Mouse (Mus musculus) embryonic facial prominence, embryonic 15.5 days (tissue): Measurements from ENCODE around the gene Mthfd1. TPM values are rescaled to one million over a fixed set of nuclear protein-coding genes. Genes with fewer than 3 reads are reported as not detected.
A peak's percentile ranks its signal among the peaks of the same experiment; 100 is the strongest.

Experiments
- ATAC-seq: fragments of 200-750 bp; cut with Nextera tagmentation; 2 replicates; pipeline ENCODE4 v1.8.0; 2017; ENCODE audit warnings: low read depth, moderate TSS enrichment; ENCODE audit not compliant: insufficient number of reproducible peaks, low FRiP score, low TSS enrichment
- H3K27ac ChIP-seq: fragments of 300-500 bp; sonication (generic); replicated peaks from 2 replicates; pipeline ENCODE4 v1.5.1; 2015; ENCODE audit warnings: mild to moderate bottlenecking, inconsistent platforms
- H3K27me3 ChIP-seq: fragments of 300-500 bp; sonication (generic); 2 replicates; pipeline ENCODE4 v1.6.1; 2015; ENCODE audit warnings: inconsistent platforms
- H3K36me3 ChIP-seq: fragments of 300-500 bp; sonication (generic); 2 replicates; pipeline ENCODE4 v1.6.1; 2015; ENCODE audit warnings: mild to moderate bottlenecking, inconsistent platforms
- H3K4me1 ChIP-seq: fragments of 300-500 bp; sonication (generic); 2 replicates; pipeline ENCODE4 v1.6.1; 2015; ENCODE audit warnings: inconsistent platforms
- H3K4me2 ChIP-seq: fragments of 300-500 bp; sonication (generic); replicated peaks from 2 replicates; pipeline ENCODE4 v1.6.1; 2015; ENCODE audit warnings: mild to moderate bottlenecking, inconsistent platforms
- H3K4me3 ChIP-seq: fragments of 300-500 bp; sonication (generic); replicated peaks from 2 replicates; pipeline ENCODE4 v1.5.1; 2015; ENCODE audit warnings: mild to moderate bottlenecking, inconsistent platforms
- H3K9ac ChIP-seq: fragments of 300-500 bp; sonication (generic); 2 replicates; pipeline ENCODE4 v1.6.1; 2015; ENCODE audit warnings: inconsistent platforms
- H3K9me3 ChIP-seq: fragments of 300-500 bp; sonication (generic); replicated peaks from 2 replicates; pipeline ENCODE4 v1.6.1; 2016; ENCODE audit warnings: inconsistent platforms
- WGBS: fragments of 180-500 bp; shearing (Covaris S2); methylation state at CpG from one replicate; pipeline ENCODE4 v1.1.7; 2015; 5-methylcytosine and 5-hydroxymethylcytosine counted together
- polyA plus RNA-seq: library from polyadenylated mRNA; unstranded; fragments of >200 nt; fragmentation: Nextera tagmentation; extraction: Ambion mirVana; gene quantifications from 2 replicates; pipeline ENCODE4 v1.2.1, GENCODE M21; 2015

The Mthfd1 gene
- polyA plus RNA-seq, 1 experiment from 2014 or later: 56.6 TPM

GRCm38 (mm10) chr12:76361405-76362302 lies 106.6 kb downstream of the Mthfd1 start:
- 40% methylated on average over 9 of the region's 9 CpGs for WGBS
- H3K4me2 ChIP-seq: no peak overlapping the region
- no peak overlapping the region for H3K4me3 ChIP-seq
- no peaks in the 10 kb centered on the region for H3K36me3 ChIP-seq
- peaks cover 5% of the 10 kb centered on the region; the same call in 1 of the 2 replicates for H3K4me1 ChIP-seq
- 0 out of 2 replicates have a peak overlapping the region, but pooled peaks have one; percentile 7 for H3K27ac ChIP-seq
- no peak for ATAC-seq
- H3K27me3 ChIP-seq: no peaks in the 10 kb centered on the region
- H3K9ac ChIP-seq: no peak overlapping the region
- no peaks in the 10 kb centered on the region for H3K9me3 ChIP-seq

- Histone ChIP-seq H3K36me3 (no peaks in the 10 kb centered on the region), H3K4me3 (no peak overlapping the region), H3K4me1 (peaks cover 10% of the 10 kb centered on the region), H3K9ac (no peak overlapping the region), H3K9me3 (no peaks in the 10 kb centered on the region), H3K4me2 (no peak overlapping the region), H3K27me3 (no peaks in the 10 kb centered on the region), H3K27ac (no peak overlapping the region)
- 78% methylated on average over 9 of the region's 9 CpGs for WGBS
- ATAC-seq: no peak
These were observed 107.2 kb downstream of the Mthfd1 start for GRCm38 (mm10) chr12:76362303-76362676.

- Histone ChIP-seq H3K9ac (no peak overlapping the region), H3K4me1 (peaks cover 28% of the 10 kb centered on the region), H3K9me3 (no peaks in the 10 kb centered on the region), H3K27me3 (no peaks in the 10 kb centered on the region), H3K27ac (no peak overlapping the region), H3K4me3 (no peak overlapping the region), H3K4me2 (no peak overlapping the region), H3K36me3 (no peaks in the 10 kb centered on the region)
- ATAC-seq: no peak
- WGBS: 86% methylated on average over 3 of the region's 3 CpGs
These were observed 111.2 kb downstream of the Mthfd1 start for GRCm38 (mm10) chr12:76366276-76366675.

GRCm38 (mm10) chr12:76367096-76367995 lies 112.2 kb downstream of the Mthfd1 start:
- ATAC-seq: no peak
- 23% methylated on average over 14 of the region's 14 CpGs for WGBS
- H3K4me2 ChIP-seq: peak overlapping the region; percentile 76

GRCm38 (mm10) chr12:76368201-76368789 lies 113.2 kb downstream of the Mthfd1 start:
- ATAC-seq: no peak

More at GRCm38 (mm10) chr12:76367096-76367995, 112.2 kb downstream of the Mthfd1 start:
- peak overlapping the region; percentile 100; the same call in 1 of the 2 replicates for H3K27ac ChIP-seq
- H3K4me1 ChIP-seq: peaks cover 33% of the 10 kb centered on the region
- peak overlapping the region; percentile 98; the same call in 1 of the 2 replicates for H3K9ac ChIP-seq
- no peaks in the 10 kb centered on the region for H3K36me3 ChIP-seq
- peak overlapping the region; percentile 93 for H3K4me3 ChIP-seq
- H3K9me3 ChIP-seq: no peaks in the 10 kb centered on the region
- no peaks in the 10 kb centered on the region for H3K27me3 ChIP-seq

DNA sequence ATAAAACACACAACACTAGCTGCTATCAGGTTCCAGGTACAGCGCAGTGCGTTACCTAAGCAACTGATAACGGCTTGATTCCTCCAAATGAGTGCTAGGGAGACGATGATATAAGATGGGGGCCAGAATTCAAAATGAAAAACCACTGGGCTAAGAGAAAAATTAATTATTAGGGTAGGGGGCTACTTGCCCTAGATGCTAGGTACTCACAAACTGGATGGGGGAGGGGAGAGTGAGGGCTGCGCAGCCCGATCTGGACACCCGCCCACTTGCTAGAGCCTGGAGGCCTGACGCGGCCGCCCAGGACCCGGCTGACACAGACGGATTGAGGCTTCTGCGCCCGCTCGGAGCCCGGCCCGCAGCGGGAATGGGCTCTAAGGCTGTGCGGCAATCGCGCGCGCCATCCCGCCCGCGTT lies 113.7 kb downstream of the Mthfd1 start:
- peak overlapping the region; percentile 76 for H3K4me2 ChIP-seq
- peak overlapping the region; percentile 100 for H3K27ac ChIP-seq
- H3K9ac ChIP-seq: peak overlapping the region; percentile 98
- no peaks in the 10 kb centered on the region for H3K9me3 ChIP-seq
- no peaks in the 10 kb centered on the region for H3K36me3 ChIP-seq
- H3K4me3 ChIP-seq: peak overlapping the region; percentile 93
- H3K27me3 ChIP-seq: no peaks in the 10 kb centered on the region
- WGBS: 1% methylated on average over 26 of the region's 26 CpGs
- peak; percentile 4; the same call in 1 of the 2 replicates for ATAC-seq
- H3K4me1 ChIP-seq: peaks cover 41% of the 10 kb centered on the region

More at GRCm38 (mm10) chr12:76368201-76368789, 113.2 kb downstream of the Mthfd1 start:
- Histone ChIP-seq H3K9ac (peak overlapping the region; percentile 98), H3K4me2 (peak overlapping the region; percentile 76), H3K27ac (peak overlapping the region; percentile 100), H3K27me3 (no peaks in the 10 kb centered on the region), H3K4me1 (peaks cover 41% of the 10 kb centered on the region), H3K36me3 (no peaks in the 10 kb centered on the region), H3K9me3 (no peaks in the 10 kb centered on the region), H3K4me3 (peak overlapping the region; percentile 93)
- 10% methylated on average over 9 of the region's 9 CpGs for WGBS

Other genes with a start within 250 kb of the Mthfd1 start
- gene Esr2, start 78.0 kb upstream of the Mthfd1 start, polyA plus RNA-seq: 0.08 TPM in 2 replicates
- not detected in 2 replicates for gene Tex21, start 8.6 kb upstream of the Mthfd1 start, polyA plus RNA-seq
- 1.0 and 1.1 TPM in 2 replicates for gene Akap5, start 69.6 kb downstream of the Mthfd1 start, polyA plus RNA-seq
- gene Zbtb25, start 114.3 kb downstream of the Mthfd1 start, polyA plus RNA-seq: 16.1 and 19.4 TPM in 2 replicates
- gene Zbtb1, start 115.0 kb downstream of the Mthfd1 start, polyA plus RNA-seq: 9.4 and 9.8 TPM in 2 replicates
- 13.3 and 18.4 TPM in 2 replicates for gene Hspa2, start 148.9 kb downstream of the Mthfd1 start, polyA plus RNA-seq
- gene Ppp1r36, start 162.2 kb downstream of the Mthfd1 start, polyA plus RNA-seq: 7.3 and 15.0 TPM in 2 replicates